Mouse (Mus musculus) gastrocnemius, postnatal 4 days (tissue): ENCODE measurements around the gene Apol9b. TPM values are rescaled to one million over a fixed set of nuclear protein-coding genes. Genes with fewer than 3 reads are reported as not detected.
A peak's percentile ranks its signal among the peaks of the same experiment; 100 is the strongest.

Experiments
- DNase-seq, 2 experiments: peaks; one replicate each; pipeline ENCODE4 v3.0.0; 2021 to 2022; ENCODE audit warnings: low spot score in 2 of 2, mixed read lengths in 2 of 2
- total RNA-seq, 2 experiments: library from RNA; stranded (reverse); gene quantifications; 2 replicates each; pipeline ENCODE4 v1.2.3; 2021

Gene Apol9b
- total RNA-seq, 2 experiments from 2014 or later: not detected

GRCm38 (mm10) chr15:77774303-77774702 is 45.5 kb downstream of the Apol9b start:
- no peak for DNase-seq

- DNase-seq: peak; percentile 73 to 76
Observed at GRCm38 (mm10) chr15:77775186-77775963, 46.5 kb downstream of the Apol9b start.

- no peak for DNase-seq
Observed at GRCm38 (mm10) chr15:77782449-77783014, 53.7 kb downstream of the Apol9b start.

- no peak for DNase-seq
Observed at GRCm38 (mm10) chr15:77784039-77784824, 55.4 kb downstream of the Apol9b start.

DNA sequence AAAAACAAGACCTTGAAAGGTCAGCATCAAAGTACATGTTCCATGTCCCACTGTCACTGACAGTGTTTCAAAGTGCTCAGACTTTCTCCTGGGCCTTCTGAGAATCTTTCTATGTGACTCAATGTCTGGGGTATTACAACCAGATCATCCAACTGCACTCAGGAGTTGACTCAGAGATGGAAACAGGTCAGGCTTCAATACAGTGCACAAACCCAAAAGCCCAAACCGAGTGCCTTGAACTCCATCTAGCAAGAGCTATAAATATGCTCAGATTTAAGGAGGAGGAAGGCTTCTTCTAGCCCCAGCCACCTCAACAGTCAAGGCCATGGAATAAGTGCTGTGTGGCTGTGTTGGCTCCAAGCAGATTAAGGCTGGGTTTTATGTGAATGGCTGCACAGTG is 57.0 kb downstream of the Apol9b start:
- no peak for DNase-seq

Other genes with a start within 250 kb of the Apol9b start
- not detected for gene Apol11a, start 220.8 kb upstream of the Apol9b start, total RNA-seq
- not detected for gene Apol7c, start 195.7 kb upstream of the Apol9b start, total RNA-seq
- not detected for gene 1700025B11Rik, start 167.1 kb upstream of the Apol9b start, total RNA-seq
- under 1 TPM; 0.18 to 0.20 TPM for gene Apol10b, start 132.9 kb upstream of the Apol9b start, total RNA-seq
- not detected for gene Gm36245, start 129.8 kb upstream of the Apol9b start, total RNA-seq
- gene Apol11b, start 85.8 kb upstream of the Apol9b start, total RNA-seq: not detected
- under 1 TPM in 1 of 2 experiments, not detected in 1; 0.20 TPM for gene Apol7e, start 30.2 kb upstream of the Apol9b start, total RNA-seq
- gene Apol8, start 28.0 kb downstream of the Apol9b start, total RNA-seq: under 1 TPM in 1 of 2 experiments, not detected in 1; 0.21 TPM
- 100 to 1,000 TPM; 171 to 187 TPM for gene Myh9, start 113.1 kb downstream of the Apol9b start, total RNA-seq
- gene Txn2, start 200.0 kb downstream of the Apol9b start, total RNA-seq: 100 to 1,000 TPM; 152 to 157 TPM
- 1 to 10 TPM; 1.4 to 1.5 TPM for gene Foxred2, start 227.7 kb downstream of the Apol9b start, total RNA-seq
- 100 to 1,000 TPM; 115 to 120 TPM for gene Eif3d, start 241.8 kb downstream of the Apol9b start, total RNA-seq